Mouse (Mus musculus) ES-E14 (cell line): Measurements from ENCODE around the gene D930020B18Rik.

Experiments used
- CHD2 ChIP-seq: IDR thresholded peaks from 2 replicates; pipeline ENCODE4 v1.6.1; 2014; ENCODE audit warnings: mild to moderate bottlenecking, low read depth, low read length, inconsistent platforms
- HCFC1 ChIP-seq: IDR thresholded peaks from 2 replicates; pipeline ENCODE4 v1.6.1; 2012; ENCODE audit warnings: low read length, inconsistent platforms, borderline replicate concordance; ENCODE audit not compliant: insufficient read depth
- MAFK ChIP-seq: IDR thresholded peaks from 2 replicates; pipeline ENCODE4 v1.6.1; 2014; ENCODE audit warnings: mild to moderate bottlenecking, low read depth, low read length, inconsistent platforms; ENCODE audit not compliant: insufficient read depth
- ZC3H11A ChIP-seq: IDR thresholded peaks from 2 replicates; pipeline ENCODE4 v1.6.1; 2012; ENCODE audit warnings: low read depth, mild to moderate bottlenecking, inconsistent platforms, low read length, borderline replicate concordance
- ZNF384 ChIP-seq: IDR thresholded peaks from 2 replicates; pipeline ENCODE4 v1.6.1; 2012; ENCODE audit warnings: low read depth, low read length, inconsistent platforms

DNA sequence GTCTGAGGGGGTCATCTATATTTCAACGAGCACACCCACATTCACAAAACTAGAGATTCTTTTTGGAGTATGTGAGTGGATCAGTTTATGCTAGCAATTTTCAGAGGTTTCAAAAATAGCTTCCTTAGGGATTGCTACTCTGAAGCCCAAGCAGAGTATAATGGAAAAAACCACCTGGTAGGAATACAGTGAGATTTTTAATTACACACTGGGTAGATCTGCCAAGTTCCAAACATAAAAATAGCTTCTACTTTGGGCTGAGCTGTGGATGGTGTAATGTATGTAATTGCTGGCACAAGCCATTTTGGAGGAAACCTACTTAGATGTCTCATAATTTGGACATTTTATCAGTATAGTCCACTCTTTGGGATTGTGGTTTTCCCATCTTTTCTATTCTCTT lies 11.7 kb downstream of the D930020B18Rik start:
- TF ChIP-seq ZC3H11A: no peak
- no peak for TF ChIP-seq HCFC1
- no peak for TF ChIP-seq ZNF384
- TF ChIP-seq CHD2: no peak
- no peak for TF ChIP-seq MAFK
